Comparison of ENCODE assay signal across 8 mouse cellular contexts in genomic region chr7:16310020-16310520, GRCm38 (mm10). TPM values are rescaled to one million over a fixed set of nuclear protein-coding genes. Genes with fewer than 3 reads are reported as not detected.
DNase-seq lines count a peak whose midpoint lies in the region; ATAC-seq and TF ChIP-seq lines count a peak whose summit lies in the region.

No protein-coding gene starts in this region.

- peak overlapping the region; percentile 74 for H3K4me3 ChIP-seq in embryonic fibroblast, embryonic 13.5 days (ENCODE audit: insufficient read depth, low read length)
- H3K4me3 ChIP-seq in heart, embryonic 11.5 days (ENCODE audit: low read depth, low read length): peak overlapping the region; percentile 86
- peak overlapping the region; percentile 85 for H3K4me3 ChIP-seq in kidney, embryonic 15.5 days (replicated peaks)
- peak overlapping the region; percentile 91 for H3K4me3 ChIP-seq in liver, embryonic 13.5 days (replicated peaks)
- peak overlapping the region; percentile 78 for H3K4me3 ChIP-seq in stomach, embryonic 16.5 days (replicated peaks; ENCODE audit: low read length)

- peak overlapping the region; percentile 70 for H3K9ac ChIP-seq in heart, embryonic 11.5 days (ENCODE audit: low read depth, low read length)
- peak overlapping the region; percentile 55 for H3K9ac ChIP-seq in kidney, embryonic 15.5 days
- peak overlapping the region; percentile 99 for H3K9ac ChIP-seq in liver, embryonic 13.5 days
- H3K9ac ChIP-seq in stomach, embryonic 16.5 days (ENCODE audit: low read length): peak overlapping the region; percentile 78

- peak; percentile 87 for DNase-seq in brain, adult 2 months (ENCODE audit: low read depth, low spot score)
- peak; percentile 82 for DNase-seq in liver, embryonic 13.5 days
- DNase-seq in natural killer cell, adult 2 months (ENCODE audit: low spot score in 2 of 2): peak; percentile 90 to 93

- H3K27ac ChIP-seq in embryonic fibroblast, embryonic 13.5 days (ENCODE audit: insufficient read depth, low read length): peak overlapping the region; percentile 98
- H3K27ac ChIP-seq in heart, embryonic 11.5 days (ENCODE audit: low read depth, low read length): peak overlapping the region; percentile 66
- H3K27ac ChIP-seq in kidney, embryonic 15.5 days: peak overlapping the region; percentile 99
- H3K27ac ChIP-seq in liver, embryonic 13.5 days: peak overlapping the region; percentile 99
- H3K27ac ChIP-seq in stomach, embryonic 16.5 days (ENCODE audit: low read length): peak overlapping the region; percentile 59

- no peak; the same call in 1 of the 2 replicates for TF ChIP-seq POLR2A in embryonic fibroblast, embryonic 13.5 days (IDR thresholded peaks at IDR 0.05; ENCODE audit: low read depth, low read length)

- H3K4me1 ChIP-seq in embryonic fibroblast, embryonic 13.5 days (ENCODE audit: control insufficient read depth, insufficient read depth, low read length): peaks cover 13% of the 10 kb centered on the region
- peaks cover 25% of the 10 kb centered on the region for H3K4me1 ChIP-seq in heart, embryonic 11.5 days (ENCODE audit: control insufficient read depth, insufficient read depth, low read length)
- H3K4me1 ChIP-seq in kidney, embryonic 15.5 days: peaks cover 61% of the 10 kb centered on the region
- H3K4me1 ChIP-seq in liver, embryonic 13.5 days (replicated peaks): peaks cover 86% of the 10 kb centered on the region
- peaks cover 37% of the 10 kb centered on the region for H3K4me1 ChIP-seq in stomach, embryonic 16.5 days (ENCODE audit: control insufficient read depth, insufficient read depth, low read length)

- peak; percentile 43 for ATAC-seq in CD4-positive, CD25-positive, alpha-beta regulatory T cell, adult 4 months
- peak; percentile 10; the same call in 1 of the 2 replicates for ATAC-seq in heart, embryonic 11.5 days (replicated peaks; ENCODE audit: insufficient number of reproducible peaks, low FRiP score, low TSS enrichment)
- no peak; the same call in 1 of the 2 replicates for ATAC-seq in kidney, embryonic 15.5 days (replicated peaks; ENCODE audit: low FRiP score)
- ATAC-seq in liver, embryonic 13.5 days (ENCODE audit: low read depth): peak; percentile 39
- peak; percentile 33 for ATAC-seq in stomach, embryonic 16.5 days (ENCODE audit: insufficient read depth, low FRiP score)

- H3K9me3 ChIP-seq in heart, embryonic 11.5 days (replicated peaks; ENCODE audit: control insufficient read depth, low read length): no peaks in the 10 kb centered on the region
- no peaks in the 10 kb centered on the region for H3K9me3 ChIP-seq in kidney, embryonic 15.5 days (replicated peaks)
- H3K9me3 ChIP-seq in liver, embryonic 13.5 days (replicated peaks): no peaks in the 10 kb centered on the region
- H3K9me3 ChIP-seq in stomach, embryonic 16.5 days (replicated peaks; ENCODE audit: control insufficient read depth, low read length): no peaks in the 10 kb centered on the region

- peak overlapping the region; percentile 84 for H3K4me2 ChIP-seq in heart, embryonic 11.5 days
- H3K4me2 ChIP-seq in kidney, embryonic 15.5 days: peak overlapping the region; percentile 100
- H3K4me2 ChIP-seq in liver, embryonic 13.5 days: peak overlapping the region; percentile 100
- peak overlapping the region; percentile 100 for H3K4me2 ChIP-seq in stomach, embryonic 16.5 days (ENCODE audit: low read depth, low read length)

- H3K27me3 ChIP-seq in heart, embryonic 11.5 days (ENCODE audit: control insufficient read depth, insufficient read depth, low read length): no peaks in the 10 kb centered on the region
- no peaks in the 10 kb centered on the region for H3K27me3 ChIP-seq in kidney, embryonic 15.5 days
- H3K27me3 ChIP-seq in liver, embryonic 13.5 days: peaks cover 18% of the 10 kb centered on the region
- H3K27me3 ChIP-seq in stomach, embryonic 16.5 days (ENCODE audit: control insufficient read depth, insufficient read depth, low read length): no peaks in the 10 kb centered on the region

- under 1% methylated on average over 47 of the region's 56 CpGs for WGBS in heart, embryonic 11.5 days (ENCODE audit: insufficient replicate concordance)
- 0% methylated on average over 29 of the region's 56 CpGs for WGBS in kidney, embryonic 15.5 days
- 1% methylated on average over 53 of the region's 56 CpGs for WGBS in liver, embryonic 13.5 days (ENCODE audit: insufficient replicate concordance)
- WGBS in stomach, embryonic 16.5 days: under 1% methylated on average over 52 of the region's 56 CpGs

- H3K36me3 ChIP-seq in heart, embryonic 11.5 days (ENCODE audit: control insufficient read depth, insufficient read depth, low read length): no peaks in the 10 kb centered on the region
- no peaks in the 10 kb centered on the region for H3K36me3 ChIP-seq in kidney, embryonic 15.5 days
- H3K36me3 ChIP-seq in liver, embryonic 13.5 days: no peaks in the 10 kb centered on the region
- no peaks in the 10 kb centered on the region for H3K36me3 ChIP-seq in stomach, embryonic 16.5 days (ENCODE audit: control insufficient read depth, insufficient read depth, low read length)

- TF ChIP-seq CTCF in embryonic fibroblast, embryonic 13.5 days (IDR thresholded peaks at IDR 0.05; ENCODE audit: borderline replicate concordance, insufficient read depth, low read length): no peak

RNA-seq across cellular contexts. Expression of gene Bbc3, which starts 1.9 kb away (rescaled TPM):
- 1 to 10 TPM in 1 of 2 experiments, not detected in 1; 1.2 TPM for polyA plus RNA-seq in CD4-positive, CD25-positive, alpha-beta regulatory T cell, adult 4 months (2017; shearing (Covaris generic))
- 15.8 and 19.9 TPM in 2 replicates for polyA plus RNA-seq in embryonic fibroblast, embryonic 13.5 days (2011; ENCODE audit: insufficient read length, low read depth, missing spikeins)
- polyA plus RNA-seq in heart, embryonic 11.5 days (2014; fragmentation: Nextera tagmentation; extraction: Ambion mirVana): 3.7 and 6.0 TPM in 2 replicates
- 12.3 and 12.4 TPM in 2 replicates for polyA plus RNA-seq in kidney, embryonic 15.5 days (2015; fragmentation: Nextera tagmentation; extraction: Ambion mirVana)
- polyA plus RNA-seq in liver, embryonic 13.5 days (2015; fragmentation: Nextera tagmentation; extraction: Ambion mirVana): 4.1 and 4.5 TPM in 2 replicates
- polyA plus RNA-seq in stomach, embryonic 16.5 days (2015; fragmentation: Nextera tagmentation; extraction: Ambion mirVana): 3.7 and 4.1 TPM in 2 replicates

RNA-seq across cellular contexts. Expression of gene Ccdc9, which starts 23.5 kb away (rescaled TPM):
- polyA plus RNA-seq in CD4-positive, CD25-positive, alpha-beta regulatory T cell, adult 4 months (2017; shearing (Covaris generic)): 10 to 100 TPM in 1 of 2 experiments, 1 to 10 TPM in 1; 7.6 to 13.1 TPM
- 66.0 and 70.9 TPM in 2 replicates for polyA plus RNA-seq in embryonic fibroblast, embryonic 13.5 days (2011; ENCODE audit: insufficient read length, low read depth, missing spikeins)
- 11.3 and 16.4 TPM in 2 replicates for polyA plus RNA-seq in heart, embryonic 11.5 days (2014; fragmentation: Nextera tagmentation; extraction: Ambion mirVana)
- polyA plus RNA-seq in kidney, embryonic 15.5 days (2015; fragmentation: Nextera tagmentation; extraction: Ambion mirVana): 28.9 and 33.0 TPM in 2 replicates
- 12.6 and 17.5 TPM in 2 replicates for polyA plus RNA-seq in liver, embryonic 13.5 days (2015; fragmentation: Nextera tagmentation; extraction: Ambion mirVana)
- 16.7 and 18.8 TPM in 2 replicates for polyA plus RNA-seq in stomach, embryonic 16.5 days (2015; fragmentation: Nextera tagmentation; extraction: Ambion mirVana)

RNA-seq across cellular contexts. Expression of gene Inafm1, which starts 36.7 kb away (rescaled TPM):
- 1 to 10 TPM; 1.0 to 2.3 TPM for polyA plus RNA-seq in CD4-positive, CD25-positive, alpha-beta regulatory T cell, adult 4 months (2017; shearing (Covaris generic))
- polyA plus RNA-seq in embryonic fibroblast, embryonic 13.5 days (2011; ENCODE audit: insufficient read length, low read depth, missing spikeins): 11.1 and 11.6 TPM in 2 replicates
- polyA plus RNA-seq in heart, embryonic 11.5 days (2014; fragmentation: Nextera tagmentation; extraction: Ambion mirVana): 6.6 and 6.7 TPM in 2 replicates
- 16.4 and 19.5 TPM in 2 replicates for polyA plus RNA-seq in kidney, embryonic 15.5 days (2015; fragmentation: Nextera tagmentation; extraction: Ambion mirVana)
- polyA plus RNA-seq in liver, embryonic 13.5 days (2015; fragmentation: Nextera tagmentation; extraction: Ambion mirVana): 3.9 and 4.4 TPM in 2 replicates
- 11.8 and 12.8 TPM in 2 replicates for polyA plus RNA-seq in stomach, embryonic 16.5 days (2015; fragmentation: Nextera tagmentation; extraction: Ambion mirVana)

RNA-seq across cellular contexts. Expression of gene C5ar1, which starts 50.7 kb away (rescaled TPM):
- polyA plus RNA-seq in CD4-positive, CD25-positive, alpha-beta regulatory T cell, adult 4 months (2017; shearing (Covaris generic)): not detected
- polyA plus RNA-seq in embryonic fibroblast, embryonic 13.5 days (2011; ENCODE audit: insufficient read length, low read depth, missing spikeins): 0.60 and 5.3 TPM in 2 replicates
- polyA plus RNA-seq in heart, embryonic 11.5 days (2014; fragmentation: Nextera tagmentation; extraction: Ambion mirVana): 0.74 and 1.5 TPM in 2 replicates
- 2.5 and 3.7 TPM in 2 replicates for polyA plus RNA-seq in kidney, embryonic 15.5 days (2015; fragmentation: Nextera tagmentation; extraction: Ambion mirVana)
- polyA plus RNA-seq in liver, embryonic 13.5 days (2015; fragmentation: Nextera tagmentation; extraction: Ambion mirVana): 1.4 TPM in 2 replicates
- 4.6 and 4.8 TPM in 2 replicates for polyA plus RNA-seq in stomach, embryonic 16.5 days (2015; fragmentation: Nextera tagmentation; extraction: Ambion mirVana)
